Mouse (Mus musculus) bone marrow, adult 2 months (tissue): Measurements from ENCODE around the gene Pikfyve. TPM values are rescaled to one million over a fixed set of nuclear protein-coding genes. Genes with fewer than 3 reads are reported as not detected.
"Not testable (repeated sequence)": the region's sequence is repeated elsewhere in the genome, so short reads cannot be mapped to it uniquely, and the experiment has no call there.

Source experiments
- H3K27ac ChIP-seq: fragments of 200-500 bp; 2 replicates; pipeline ENCODE4 v1.5.1; 2012; ENCODE audit warnings: low read depth, mild to moderate bottlenecking, control low read depth, inconsistent platforms, low read length; ENCODE audit not compliant: control insufficient read depth, poor library complexity, insufficient read depth
- H3K4me1 ChIP-seq: fragments of 200-500 bp; 2 replicates; pipeline ENCODE4 v1.6.1; 2011; ENCODE audit warnings: low read length; ENCODE audit not compliant: control insufficient read depth, insufficient read depth
- H3K4me3 ChIP-seq: fragments of 200-500 bp; replicated peaks from 2 replicates; pipeline ENCODE3; 2011; ENCODE audit warnings: mild to moderate bottlenecking, low read depth, low read length, control low read depth; ENCODE audit not compliant: control insufficient read depth
- CTCF ChIP-seq: fragments of 200-500 bp; IDR thresholded peaks from 2 replicates; pipeline ENCODE4 v1.5.1; 2011; ENCODE audit warnings: low read length, control low read depth; ENCODE audit not compliant: control insufficient read depth, insufficient read depth
- POLR2A ChIP-seq: fragments of 200-500 bp; IDR thresholded peaks from 2 replicates; pipeline ENCODE4 v1.6.1; 2011; ENCODE audit warnings: low read depth, mild to moderate bottlenecking, control low read depth, low read length, borderline replicate concordance; ENCODE audit not compliant: control insufficient read depth
- WGBS: fragments of 180-500 bp; shearing (Covaris S2); methylation state at CpG from one replicate; pipeline ENCODE4 v1.1.7; 2018; 5-methylcytosine and 5-hydroxymethylcytosine counted together
- polyA plus RNA-seq: library from polyadenylated mRNA; stranded (reverse); fragments of >200 nt; gene quantifications from 2 replicates; pipeline ENCODE4 v1.2.4, GENCODE M21; 2011; ENCODE audit warnings: low replicate concordance; ENCODE audit not compliant: missing spikeins, insufficient read depth, insufficient read length

Gene Pikfyve
- polyA plus RNA-seq, 1 experiment, result 10.0 TPM

DNA sequence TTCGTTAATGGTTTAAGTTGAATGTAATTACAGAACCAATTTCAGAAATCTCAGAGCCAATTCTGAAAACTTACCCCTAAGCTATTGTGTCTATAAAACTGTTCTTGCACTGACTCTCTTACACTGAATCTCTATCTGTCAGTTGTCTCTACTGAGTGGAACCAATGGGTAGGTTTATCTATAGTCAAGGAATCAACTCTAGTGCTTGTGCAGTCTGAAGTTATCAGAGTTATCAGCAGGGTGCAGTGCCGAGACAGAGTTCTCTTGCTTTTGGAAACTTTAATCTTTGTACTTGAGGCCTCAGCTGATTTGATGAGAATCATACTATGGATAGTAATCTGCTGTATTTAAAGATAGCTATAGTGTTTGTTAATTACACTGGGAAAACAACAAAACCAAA is 11.9 kb downstream of the Pikfyve start:
- H3K4me1 ChIP-seq, result no peaks in the 10 kb centered on the region
- no peak for TF ChIP-seq POLR2A
- TF ChIP-seq CTCF, result no peak
- H3K27ac ChIP-seq, result no peak overlapping the region
- WGBS, result 83% methylated on average over 2 of the region's 2 CpGs
- H3K4me3 ChIP-seq, result no peak overlapping the region

DNA sequence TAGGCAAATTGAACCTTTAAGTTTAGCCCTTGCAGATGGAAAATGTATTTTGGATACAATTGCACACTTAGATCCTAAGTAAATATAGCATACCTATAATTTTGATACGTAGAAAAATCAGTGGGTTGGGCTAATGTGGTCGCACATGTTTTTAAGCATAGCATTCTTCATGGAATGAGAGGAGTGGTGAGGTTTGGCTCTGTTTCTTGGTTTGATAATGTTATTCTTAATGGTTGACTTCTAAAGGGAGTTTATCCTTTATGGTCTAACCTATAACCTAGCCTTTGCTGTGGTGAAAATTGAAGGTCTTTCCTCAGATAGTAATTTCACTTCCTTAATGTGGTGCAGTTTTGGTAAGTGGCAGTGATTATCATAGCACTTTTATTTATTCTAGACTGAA is 12.4 kb downstream of the Pikfyve start:
- Histone ChIP-seq H3K4me3 (no peak overlapping the region), H3K4me1 (no peaks in the 10 kb centered on the region), H3K27ac (no peak overlapping the region)
- no peak for TF ChIP-seq POLR2A
- TF ChIP-seq CTCF, result no peak
- 90% methylated on average over 2 of the region's 2 CpGs for WGBS

DNA sequence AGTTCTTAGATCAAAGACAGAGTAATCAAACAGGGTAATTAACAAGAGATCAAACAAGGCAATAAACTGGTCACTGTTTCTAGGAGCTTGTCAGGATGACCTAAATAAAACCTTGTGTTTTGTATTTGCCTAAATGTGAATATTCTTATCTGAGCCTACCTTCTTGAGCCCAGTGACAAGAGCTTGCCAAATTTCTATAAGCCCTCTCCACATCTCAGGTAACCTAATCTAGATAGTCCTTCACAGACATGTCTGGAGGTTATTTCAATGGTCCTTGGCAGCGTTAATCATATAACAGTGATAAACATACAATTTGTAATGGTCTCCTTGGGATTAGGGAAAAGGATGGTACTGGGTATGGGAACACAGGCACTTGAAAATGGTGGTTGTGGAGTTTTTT is 17.8 kb downstream of the Pikfyve start:
- Histone ChIP-seq H3K27ac (no peak overlapping the region), H3K4me1 (no peaks in the 10 kb centered on the region), H3K4me3 (no peak overlapping the region)
- TF ChIP-seq POLR2A (no peak), CTCF (no peak)
- 68% methylated on average over 1 of the region's 1 CpGs for WGBS

DNA sequence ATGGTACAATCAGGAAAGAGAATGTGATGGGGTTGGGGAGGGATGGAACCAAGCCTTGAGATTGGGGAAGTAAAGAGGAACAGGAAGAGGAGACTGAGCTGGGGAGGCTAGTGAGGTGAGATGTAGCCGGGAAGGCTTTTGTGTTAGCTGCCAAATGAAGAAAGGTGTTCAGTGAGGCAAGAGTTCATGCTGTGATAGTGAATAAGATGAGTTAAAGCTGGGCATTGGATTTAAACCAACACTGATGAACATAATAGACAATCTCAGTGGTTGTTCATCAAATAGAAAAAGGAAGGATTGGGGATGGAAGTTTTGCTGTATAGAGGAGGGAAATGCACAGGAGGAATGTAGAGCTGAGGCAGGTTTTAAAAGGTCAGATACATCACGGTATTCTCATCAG is 26.7 kb downstream of the Pikfyve start:
- Histone ChIP-seq H3K4me1 (no peaks in the 10 kb centered on the region), H3K4me3 (no peak overlapping the region), H3K27ac (no peak overlapping the region)
- TF ChIP-seq CTCF, result no peak
- no peak for TF ChIP-seq POLR2A
- 64% methylated on average over 2 of the region's 2 CpGs for WGBS

DNA sequence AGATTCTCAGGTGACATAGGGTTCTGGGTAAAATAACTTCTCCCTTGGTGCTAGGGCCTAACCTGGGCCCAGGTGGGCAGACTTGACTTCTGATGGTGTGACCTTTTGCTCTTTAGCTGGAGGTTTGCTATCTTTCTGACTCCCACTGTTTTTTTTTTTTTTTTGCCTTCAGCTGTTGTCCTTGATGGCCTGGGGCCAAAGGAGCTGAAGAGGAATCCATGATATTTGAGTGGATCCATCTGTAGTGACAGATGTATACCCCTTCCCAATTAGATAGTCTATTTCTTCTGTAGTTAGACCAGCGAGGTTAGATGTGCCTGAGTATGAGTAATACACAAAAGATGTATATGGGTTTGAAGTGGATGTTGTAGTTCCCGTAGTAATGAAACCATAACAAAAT is 31.1 kb downstream of the Pikfyve start:
- Histone ChIP-seq H3K4me1 (no peaks in the 10 kb centered on the region), H3K27ac (no peak overlapping the region), H3K4me3 (no peak overlapping the region)
- TF ChIP-seq CTCF (no peak), POLR2A (no peak)
- 85% methylated on average over 2 of the region's 2 CpGs for WGBS

DNA sequence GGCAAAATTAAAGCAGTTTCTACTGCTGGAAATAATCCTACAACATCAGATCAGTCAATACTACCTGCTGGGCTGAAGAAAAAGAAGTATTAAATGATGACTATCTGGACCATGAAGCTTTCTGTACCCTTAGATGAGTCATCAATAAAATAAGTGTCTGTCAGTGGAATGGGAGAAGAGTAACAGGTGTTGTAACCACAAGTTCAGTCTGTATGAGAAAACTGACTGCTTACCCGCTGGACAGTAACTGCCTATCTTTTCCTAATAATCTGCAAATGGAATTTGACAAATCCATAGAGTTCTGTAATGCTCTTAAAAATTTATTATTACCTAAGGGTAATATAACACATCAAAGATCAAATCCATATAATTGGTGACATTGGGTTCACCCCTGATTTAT is 31.5 kb downstream of the Pikfyve start:
- H3K27ac ChIP-seq, result no peak overlapping the region
- TF ChIP-seq POLR2A (no peak), CTCF (no peak)
- WGBS, result 80% methylated on average over 1 of the region's 1 CpGs
- H3K4me3 ChIP-seq, result no peak overlapping the region
- H3K4me1 ChIP-seq, result no peaks in the 10 kb centered on the region

DNA sequence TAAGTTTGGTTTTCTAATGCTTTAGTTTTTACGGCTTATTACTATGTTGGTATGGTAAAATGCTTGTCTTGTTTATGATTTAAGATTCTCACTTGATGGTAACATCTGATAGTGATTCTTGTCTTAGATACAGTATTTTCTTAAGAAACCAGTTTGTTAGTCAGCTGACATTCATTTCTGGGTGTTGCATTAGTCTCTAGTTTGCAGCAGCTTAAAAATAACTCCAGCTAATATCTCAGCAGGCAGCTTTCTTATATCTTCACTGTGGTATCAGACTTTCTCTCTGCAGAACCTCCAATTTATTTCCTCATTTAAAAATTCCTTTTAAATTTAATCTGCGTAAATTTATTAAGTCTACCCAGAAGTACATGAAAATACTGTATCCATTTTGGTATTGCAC is 37.2 kb downstream of the Pikfyve start:
- no peak overlapping the region for H3K4me3 ChIP-seq
- H3K27ac ChIP-seq, result no peak overlapping the region
- TF ChIP-seq CTCF, result no peak
- TF ChIP-seq POLR2A, result no peak
- no peaks in the 10 kb centered on the region for H3K4me1 ChIP-seq
- WGBS, result 95% methylated on average over 2 of the region's 2 CpGs

DNA sequence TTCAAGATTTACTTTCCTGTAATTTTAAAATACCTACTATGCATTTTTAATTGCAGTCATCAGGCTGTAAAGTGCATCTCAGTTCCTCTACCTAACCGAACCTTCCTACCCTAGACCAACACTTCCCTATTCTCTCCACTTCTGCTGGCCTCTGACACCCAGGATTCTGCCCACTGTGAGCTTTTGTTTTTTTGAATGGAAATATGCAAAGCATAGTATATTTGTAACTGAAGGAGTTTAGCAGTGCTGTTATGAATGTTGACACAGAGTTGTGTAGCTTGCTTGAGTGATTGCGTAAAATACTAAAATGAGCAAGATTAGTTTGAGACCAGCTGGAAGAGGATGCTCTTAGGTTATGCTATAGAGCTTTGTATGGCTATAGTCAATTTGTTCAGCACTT is 41.2 kb downstream of the Pikfyve start:
- 56% methylated on average over 2 of the region's 2 CpGs for WGBS
- Histone ChIP-seq H3K4me3 (no peak overlapping the region), H3K27ac (no peak overlapping the region), H3K4me1 (no peaks in the 10 kb centered on the region)
- no peak for TF ChIP-seq POLR2A
- TF ChIP-seq CTCF, result no peak

DNA sequence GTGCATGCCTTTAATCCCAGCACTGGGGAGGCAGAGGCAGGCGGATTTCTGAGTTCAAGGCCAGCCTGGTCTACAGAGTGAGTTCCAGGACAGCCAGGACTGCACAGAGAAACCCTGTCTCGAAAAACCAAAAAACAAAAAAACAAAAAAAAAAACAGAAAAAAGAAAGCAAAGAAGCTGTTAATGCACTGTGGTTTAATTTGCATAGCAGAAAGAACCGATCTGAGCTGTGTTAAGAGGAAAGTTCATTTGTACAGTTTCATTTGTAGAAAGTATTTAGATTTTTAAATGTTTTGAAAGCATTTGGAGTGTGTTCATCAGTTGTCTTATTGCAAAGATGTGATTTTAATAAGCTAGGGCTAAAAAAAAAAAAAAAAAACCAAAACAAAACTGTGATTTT is 43.3 kb downstream of the Pikfyve start:
- WGBS, result 75% methylated on average over 3 of the region's 3 CpGs
- H3K4me3 ChIP-seq, H3K27ac ChIP-seq, H3K4me1 ChIP-seq: not testable (repeated sequence)
